Mouse (Mus musculus) neural tube, embryonic 11.5 days (tissue): Measurements from ENCODE around the gene Il11ra1. TPM values are rescaled to one million over a fixed set of nuclear protein-coding genes. Genes with fewer than 3 reads are reported as not detected.
"Not testable (repeated sequence)": the region's sequence is repeated elsewhere in the genome, so short reads cannot be mapped to it uniquely, and the experiment has no call there.

ENCODE experiments used
- ATAC-seq: fragments of 200-750 bp; cut with Nextera tagmentation; 2 replicates; pipeline ENCODE4 v1.8.0; 2017; ENCODE audit warnings: moderate number of reproducible peaks, mild to moderate bottlenecking, moderate TSS enrichment, moderate library complexity; ENCODE audit not compliant: insufficient read depth, low FRiP score, low TSS enrichment
- DNase-seq: peaks from one replicate; pipeline ENCODE4 v3.0.0-alpha.2; 2015; ENCODE audit warnings: low spot score
- H3K27ac ChIP-seq: fragments of 300-500 bp; sonication (generic); 2 replicates; pipeline ENCODE4 v1.5.1; 2014; ENCODE audit warnings: low read depth, mild to moderate bottlenecking, low read length
- H3K27me3 ChIP-seq: fragments of 300-500 bp; sonication (generic); 2 replicates; pipeline ENCODE4 v1.6.1; 2014; ENCODE audit warnings: mild to moderate bottlenecking, low read length, mixed read lengths; ENCODE audit not compliant: control insufficient read depth, insufficient read depth
- H3K36me3 ChIP-seq: fragments of 300-500 bp; sonication (generic); 2 replicates; pipeline ENCODE4 v1.6.1; 2014; ENCODE audit warnings: mild to moderate bottlenecking, low read length, moderate library complexity, mixed read lengths; ENCODE audit not compliant: control insufficient read depth, insufficient read depth
- H3K4me1 ChIP-seq: fragments of 300-500 bp; sonication (generic); 2 replicates; pipeline ENCODE4 v1.6.1; 2014; ENCODE audit warnings: low read length, mixed read lengths; ENCODE audit not compliant: control insufficient read depth, insufficient read depth
- H3K4me2 ChIP-seq: fragments of 300-500 bp; sonication (generic); 2 replicates; pipeline ENCODE4 v1.6.1; 2014; ENCODE audit warnings: low read depth, mild to moderate bottlenecking, moderate library complexity
- H3K4me3 ChIP-seq: fragments of 300-500 bp; sonication (generic); 2 replicates; pipeline ENCODE4 v1.5.1; 2014; ENCODE audit warnings: low read depth, low read length
- H3K9ac ChIP-seq: fragments of 300-500 bp; sonication (generic); 2 replicates; pipeline ENCODE4 v1.6.1; 2014; ENCODE audit warnings: mild to moderate bottlenecking, low read length
- H3K9me3 ChIP-seq: fragments of 300-500 bp; sonication (generic); 2 replicates; pipeline ENCODE4 v1.6.1; 2016; ENCODE audit warnings: low read length; ENCODE audit not compliant: control insufficient read depth
- WGBS: fragments of 180-500 bp; shearing (Covaris S2); extraction: QIAGEN DNeasy Blood & Tissue Kit; methylation state at CpG from one replicate; pipeline ENCODE4 v1.1.7; 2014; 5-methylcytosine and 5-hydroxymethylcytosine counted together
- polyA plus RNA-seq: library from polyadenylated mRNA; unstranded; fragments of >200 nt; fragmentation: Nextera tagmentation; extraction: Ambion mirVana; gene quantifications from 2 replicates; pipeline ENCODE4 v1.2.1, GENCODE M21; 2014

Gene Il11ra1
- polyA plus RNA-seq, 1 experiment from 2014 or later: 65.9 TPM

GRCm38 (mm10) chr4:41676248-41677005 is 23.4 kb upstream of the Il11ra1 start:
- H3K4me2 ChIP-seq: no peak overlapping the region
- H3K9me3 ChIP-seq: no peaks in the 10 kb centered on the region
- H3K36me3 ChIP-seq: no peaks in the 10 kb centered on the region
- no peak for ATAC-seq
- no peak overlapping the region for H3K4me3 ChIP-seq
- no peak for DNase-seq
- H3K27ac ChIP-seq: 0 out of 2 replicates have a peak overlapping the region, but pooled peaks have one; percentile 27
- WGBS: 82% methylated on average over 17 of the region's 17 CpGs
- peak overlapping the region; percentile 22; the same call in 1 of the 2 replicates for H3K9ac ChIP-seq
- peaks cover 69% of the 10 kb centered on the region for H3K4me1 ChIP-seq
- no peaks in the 10 kb centered on the region for H3K27me3 ChIP-seq

- H3K4me1 ChIP-seq: peaks cover 67% of the 10 kb centered on the region
- peak; percentile 31; the same call in 1 of the 2 replicates for ATAC-seq
These were observed 22.7 kb upstream of the Il11ra1 start for GRCm38 (mm10) chr4:41677006-41677629.

GRCm38 (mm10) chr4:41678863-41679262 is 20.9 kb upstream of the Il11ra1 start:
- no peak overlapping the region for H3K9ac ChIP-seq
- no peak for DNase-seq
- no peak overlapping the region for H3K27ac ChIP-seq
- H3K27me3 ChIP-seq: no peaks in the 10 kb centered on the region
- WGBS: 81% methylated on average over 6 of the region's 6 CpGs
- ATAC-seq: no peak
- no peak overlapping the region for H3K4me2 ChIP-seq
- peaks cover 64% of the 10 kb centered on the region for H3K4me1 ChIP-seq
- H3K4me3 ChIP-seq: no peak overlapping the region
- no peaks in the 10 kb centered on the region for H3K9me3 ChIP-seq
- H3K36me3 ChIP-seq: no peaks in the 10 kb centered on the region

More at GRCm38 (mm10) chr4:41677006-41677629, 22.7 kb upstream of the Il11ra1 start:
- no peaks in the 10 kb centered on the region for H3K36me3 ChIP-seq
- H3K4me3 ChIP-seq: no peak overlapping the region
- H3K4me2 ChIP-seq: no peak overlapping the region
- 43% methylated on average over 13 of the region's 13 CpGs for WGBS
- no peaks in the 10 kb centered on the region for H3K9me3 ChIP-seq
- H3K27me3 ChIP-seq: no peaks in the 10 kb centered on the region
- peak overlapping the region; percentile 22; the same call in 1 of the 2 replicates for H3K9ac ChIP-seq
- DNase-seq: no peak
- 0 out of 2 replicates have a peak overlapping the region, but pooled peaks have one; percentile 27 for H3K27ac ChIP-seq

GRCm38 (mm10) chr4:41679291-41679690 is 20.5 kb upstream of the Il11ra1 start:
- H3K9me3 ChIP-seq: no peaks in the 10 kb centered on the region
- no peak overlapping the region for H3K9ac ChIP-seq
- WGBS: 88% methylated on average over 1 of the region's 2 CpGs
- DNase-seq (no peak), ATAC-seq (no peak)
- H3K36me3 ChIP-seq: no peaks in the 10 kb centered on the region
- no peak overlapping the region for H3K27ac ChIP-seq
- H3K4me3 ChIP-seq: no peak overlapping the region
- H3K4me2 ChIP-seq: no peak overlapping the region
- peaks cover 61% of the 10 kb centered on the region for H3K4me1 ChIP-seq
- no peaks in the 10 kb centered on the region for H3K27me3 ChIP-seq

GRCm38 (mm10) chr4:41681176-41681575 is 18.6 kb upstream of the Il11ra1 start:
- Histone ChIP-seq H3K27ac (no peak overlapping the region), H3K9ac (no peak overlapping the region), H3K27me3 (no peaks in the 10 kb centered on the region), H3K9me3 (no peaks in the 10 kb centered on the region), H3K4me3 (no peak overlapping the region), H3K4me2 (no peak overlapping the region), H3K36me3 (no peaks in the 10 kb centered on the region), H3K4me1 (peaks cover 49% of the 10 kb centered on the region)
- DNase-seq (no peak), ATAC-seq (no peak)
- 75% methylated on average over 4 of the region's 4 CpGs for WGBS

GRCm38 (mm10) chr4:41681947-41682346 is 17.8 kb upstream of the Il11ra1 start:
- Histone ChIP-seq H3K27me3 (no peaks in the 10 kb centered on the region), H3K4me1 (peaks cover 44% of the 10 kb centered on the region), H3K27ac (no peak overlapping the region), H3K36me3 (no peaks in the 10 kb centered on the region), H3K4me2 (no peak overlapping the region), H3K4me3 (no peak overlapping the region), H3K9me3 (no peaks in the 10 kb centered on the region), H3K9ac (peak overlapping the region; percentile 38; the same call in 1 of the 2 replicates)
- WGBS: 71% methylated on average over 10 of the region's 10 CpGs
- DNase-seq: no peak
- no peak for ATAC-seq

- Histone ChIP-seq H3K27me3 (no peaks in the 10 kb centered on the region), H3K9me3 (no peaks in the 10 kb centered on the region), H3K4me3 (no peak overlapping the region), H3K4me1 (peaks cover 37% of the 10 kb centered on the region), H3K4me2 (peak overlapping the region; percentile 25), H3K9ac (peak overlapping the region; percentile 38; the same call in 1 of the 2 replicates), H3K27ac (peak overlapping the region; percentile 60), H3K36me3 (no peaks in the 10 kb centered on the region)
- no peak for ATAC-seq
- WGBS: 34% methylated on average over 6 of the region's 6 CpGs
- DNase-seq: no peak
These were observed 17.0 kb upstream of the Il11ra1 start for GRCm38 (mm10) chr4:41682789-41683188.

GRCm38 (mm10) chr4:41683303-41683702 is 16.5 kb upstream of the Il11ra1 start:
- H3K36me3 ChIP-seq, H3K4me3 ChIP-seq, DNase-seq: not testable (repeated sequence)

More at GRCm38 (mm10) chr4:41683303-41683702, 16.5 kb upstream of the Il11ra1 start:
- H3K9me3 ChIP-seq, H3K27ac ChIP-seq, H3K9ac ChIP-seq, H3K27me3 ChIP-seq: not testable (repeated sequence)
- ATAC-seq: peak; percentile 31; the same call in 1 of the 2 replicates
- peaks cover 32% of the 10 kb centered on the region for H3K4me1 ChIP-seq
- peak overlapping the region; percentile 30 for H3K4me2 ChIP-seq
- 3% methylated on average over 5 of the region's 27 CpGs for WGBS
